20 mouse cellular contexts compared by ENCODE assay signal in genomic region chr5:111699711-111700303, GRCm38 (mm10). TPM values are rescaled to one million over a fixed set of nuclear protein-coding genes. Genes with fewer than 3 reads are reported as not detected.
A peak's percentile ranks its signal among the peaks of the same experiment; 100 is the strongest.
DNase-seq lines count a peak whose midpoint lies in the region; ATAC-seq and TF ChIP-seq lines count a peak whose summit lies in the region.
"Had no signal": no experiment of that assay in that cellular context is flagged by ENCODE, and none has a peak within 500 bp of the region (broad histone marks: within the 10 kb centered on the region; RNA-seq: fewer than 3 reads in every experiment).

No protein-coding gene starts in this region.

- H3K4me1 ChIP-seq in embryonic facial prominence, embryonic 11.5 days (ENCODE audit: control insufficient read depth, insufficient read depth, low read length), result peaks cover 3% of the 10 kb centered on the region; the same call in 1 of the 2 replicates
- H3K4me1 ChIP-seq in embryonic facial prominence, embryonic 10.5 days, result peaks cover 42% of the 10 kb centered on the region
- H3K4me1 ChIP-seq in forebrain, embryonic 13.5 days, result peaks cover 63% of the 10 kb centered on the region
- peaks cover 39% of the 10 kb centered on the region for H3K4me1 ChIP-seq in hindbrain, embryonic 15.5 days (replicated peaks)
- peaks cover 39% of the 10 kb centered on the region for H3K4me1 ChIP-seq in neural tube, embryonic 13.5 days (replicated peaks)
- H3K4me1 ChIP-seq in kidney, adult 2 months (ENCODE audit: control insufficient read depth, insufficient read depth, low read length), result no peaks in the 10 kb centered on the region
- H3K4me1 ChIP-seq: stomach, embryonic 15.5 days had no signal

- no peak overlapping the region for H3K27ac ChIP-seq in embryonic facial prominence, embryonic 11.5 days (replicated peaks; ENCODE audit: low read depth, low read length)
- H3K27ac ChIP-seq in embryonic facial prominence, embryonic 10.5 days (replicated peaks), result no peak overlapping the region
- H3K27ac ChIP-seq in forebrain, embryonic 13.5 days, result peak overlapping the region; percentile 63
- H3K27ac ChIP-seq in hindbrain, embryonic 15.5 days (replicated peaks), result 0 out of 2 replicates have a peak overlapping the region, but pooled peaks have one; percentile 16
- H3K27ac ChIP-seq in neural tube, embryonic 13.5 days (replicated peaks), result 0 out of 2 replicates have a peak overlapping the region, but pooled peaks have one; percentile 38
- H3K27ac ChIP-seq in kidney, adult 2 months (ENCODE audit: insufficient read depth, low read depth, low read length), result no peak overlapping the region
- H3K27ac ChIP-seq: macrophage; stomach, embryonic 15.5 days had no signal

- H3K9me3 ChIP-seq in embryonic facial prominence, embryonic 11.5 days (replicated peaks; ENCODE audit: control insufficient read depth, low read length), result no peaks in the 10 kb centered on the region
- no peaks in the 10 kb centered on the region for H3K9me3 ChIP-seq in embryonic facial prominence, embryonic 10.5 days
- H3K9me3 ChIP-seq in forebrain, embryonic 13.5 days (replicated peaks), result no peaks in the 10 kb centered on the region
- no peaks in the 10 kb centered on the region for H3K9me3 ChIP-seq in hindbrain, embryonic 15.5 days
- H3K9me3 ChIP-seq in neural tube, embryonic 13.5 days, result no peaks in the 10 kb centered on the region
- H3K9me3 ChIP-seq: heart, embryonic 12.5 days; stomach, embryonic 15.5 days had no signal

- no peak overlapping the region for H3K4me3 ChIP-seq in embryonic facial prominence, embryonic 11.5 days (ENCODE audit: low read depth, low read length)
- no peak overlapping the region for H3K4me3 ChIP-seq in embryonic facial prominence, embryonic 10.5 days
- H3K4me3 ChIP-seq in forebrain, embryonic 13.5 days, result no peak overlapping the region
- H3K4me3 ChIP-seq in hindbrain, embryonic 15.5 days, result no peak overlapping the region
- H3K4me3 ChIP-seq in neural tube, embryonic 13.5 days, result no peak overlapping the region
- H3K4me3 ChIP-seq in kidney, adult 2 months (ENCODE audit: insufficient read depth, low read depth, low read length), result no peak overlapping the region
- H3K4me3 ChIP-seq: heart, embryonic 12.5 days; stomach, embryonic 15.5 days had no signal

- peak; percentile 72 for DNase-seq in embryonic facial prominence, embryonic 11.5 days (ENCODE audit: low spot score)
- DNase-seq in embryonic facial prominence, embryonic 10.5 days (ENCODE audit: low spot score), result no peak
- DNase-seq in kidney, adult 2 months, result no peak
- no peak for DNase-seq in urinary bladder, postnatal 36 days (ENCODE audit: low spot score in 2 of 2)
- DNase-seq in testis, postnatal 14 days (ENCODE audit: low spot score), result no peak
- DNase-seq: adrenal gland, postnatal 36 days; cerebellum, postnatal 10 days; heart, postnatal 36 days; kidney, adult 11 months; kidney, postnatal 14 days; liver; lung, adult 18-20 months; thymus, postnatal 14 days had no signal

- ATAC-seq in embryonic facial prominence, embryonic 11.5 days (replicated peaks; ENCODE audit: insufficient number of reproducible peaks, low FRiP score, low TSS enrichment, low read depth), result no peak
- peak; percentile 67 for ATAC-seq in forebrain, embryonic 13.5 days
- no peak for ATAC-seq in hindbrain, embryonic 15.5 days (ENCODE audit: low FRiP score, low read depth)
- peak; percentile 45; the same call in 1 of the 2 replicates for ATAC-seq in neural tube, embryonic 13.5 days (ENCODE audit: low read depth)

- H3K4me2 ChIP-seq in embryonic facial prominence, embryonic 11.5 days (ENCODE audit: low read depth, low read length), result no peak overlapping the region
- no peak overlapping the region; the same call in 1 of the 2 replicates for H3K4me2 ChIP-seq in forebrain, embryonic 13.5 days
- no peak overlapping the region for H3K4me2 ChIP-seq in hindbrain, embryonic 15.5 days
- H3K4me2 ChIP-seq in neural tube, embryonic 13.5 days, result no peak overlapping the region
- H3K4me2 ChIP-seq: heart, embryonic 12.5 days; stomach, embryonic 15.5 days had no signal

- no peak overlapping the region for H3K9ac ChIP-seq in embryonic facial prominence, embryonic 11.5 days (replicated peaks; ENCODE audit: low read length)
- H3K9ac ChIP-seq in forebrain, embryonic 13.5 days, result no peak overlapping the region
- no peak overlapping the region for H3K9ac ChIP-seq in hindbrain, embryonic 15.5 days
- no peak overlapping the region for H3K9ac ChIP-seq in neural tube, embryonic 13.5 days
- H3K9ac ChIP-seq: heart, embryonic 12.5 days; stomach, embryonic 15.5 days had no signal

- no peaks in the 10 kb centered on the region for H3K27me3 ChIP-seq in embryonic facial prominence, embryonic 11.5 days (ENCODE audit: control insufficient read depth, insufficient read depth, low read length)
- peaks cover 13% of the 10 kb centered on the region; the same call in 1 of the 2 replicates for H3K27me3 ChIP-seq in embryonic facial prominence, embryonic 10.5 days (replicated peaks; ENCODE audit: low read depth, poor library complexity, severe bottlenecking)
- no peaks in the 10 kb centered on the region for H3K27me3 ChIP-seq in forebrain, embryonic 13.5 days
- no peaks in the 10 kb centered on the region for H3K27me3 ChIP-seq in hindbrain, embryonic 15.5 days
- H3K27me3 ChIP-seq in neural tube, embryonic 13.5 days, result peaks cover 8% of the 10 kb centered on the region; the same call in 1 of the 2 replicates
- H3K27me3 ChIP-seq in kidney, adult 2 months (replicated peaks; ENCODE audit: control insufficient read depth, insufficient read depth, low read length), result no peaks in the 10 kb centered on the region
- H3K27me3 ChIP-seq: stomach, embryonic 15.5 days had no signal

- 60% methylated on average over 23 of the region's 23 CpGs for WGBS in embryonic facial prominence, embryonic 11.5 days
- 71% methylated on average over 23 of the region's 23 CpGs for WGBS in embryonic facial prominence, embryonic 10.5 days
- WGBS in forebrain, embryonic 13.5 days, result 25% methylated on average over 23 of the region's 23 CpGs
- WGBS in hindbrain, embryonic 15.5 days, result 33% methylated on average over 23 of the region's 23 CpGs
- WGBS in neural tube, embryonic 13.5 days, result 34% methylated on average over 23 of the region's 23 CpGs
- 84% methylated on average over 23 of the region's 23 CpGs for WGBS in kidney, adult 2 months

- TF ChIP-seq POLR2A in kidney, adult 2 months (IDR thresholded peaks at IDR 0.05; ENCODE audit: low read depth, low read length), result no peak

- TF ChIP-seq CTCF in kidney, adult 2 months (conservative IDR thresholded peaks at IDR 0.05; ENCODE audit: insufficient read depth, insufficient read length, low read depth, low read length), result no peak

- no peaks in the 10 kb centered on the region for H3K36me3 ChIP-seq in embryonic facial prominence, embryonic 11.5 days (replicated peaks; ENCODE audit: control insufficient read depth, insufficient read depth, low read depth, low read length)
- H3K36me3 ChIP-seq in embryonic facial prominence, embryonic 10.5 days (replicated peaks), result no peaks in the 10 kb centered on the region
- H3K36me3 ChIP-seq in forebrain, embryonic 13.5 days (ENCODE audit: poor library complexity, severe bottlenecking), result no peaks in the 10 kb centered on the region
- H3K36me3 ChIP-seq in hindbrain, embryonic 15.5 days, result no peaks in the 10 kb centered on the region
- H3K36me3 ChIP-seq in neural tube, embryonic 13.5 days, result no peaks in the 10 kb centered on the region
- H3K36me3 ChIP-seq in kidney, adult 2 months (ENCODE audit: control insufficient read depth, insufficient read depth, low read length), result no peaks in the 10 kb centered on the region
- H3K36me3 ChIP-seq: heart, embryonic 12.5 days; stomach, embryonic 15.5 days had no signal

RNA-seq across cellular contexts. Expression of gene Gm26897, which starts 33.9 kb away (rescaled TPM):
- not detected in 2 replicates for polyA plus RNA-seq in embryonic facial prominence, embryonic 11.5 days (2014; fragmentation: Nextera tagmentation; extraction: Ambion mirVana)
- not detected in 2 replicates for polyA plus RNA-seq in embryonic facial prominence, embryonic 10.5 days (2016; fragmentation: Nextera tagmentation; extraction: Ambion mirVana)
- polyA plus RNA-seq in forebrain, embryonic 13.5 days (2015; fragmentation: Nextera tagmentation; extraction: Ambion mirVana), result not detected in 2 replicates
- not detected in 2 replicates for polyA plus RNA-seq in hindbrain, embryonic 15.5 days (2015; fragmentation: Nextera tagmentation; extraction: Ambion mirVana)
- not detected in 2 replicates for polyA plus RNA-seq in neural tube, embryonic 13.5 days (2015; fragmentation: Nextera tagmentation; extraction: Ambion mirVana)
- polyA plus RNA-seq in kidney, adult 2 months (2012; rRNA removed), result not detected in 2 replicates
- polyA plus RNA-seq: heart, embryonic 12.5 days; macrophage; small intestine, adult 2 months; stomach, embryonic 15.5 days had no signal

Comparison
In these comparisons a context has a peak if more than half of its experiments do, and no peak if none do; other contexts are left out.
1. ATAC-seq: peak in forebrain, embryonic 13.5 days (single experiment) and neural tube, embryonic 13.5 days (single experiment); none in embryonic facial prominence, embryonic 11.5 days (single experiment) and hindbrain, embryonic 15.5 days (single experiment).
2. H3K27ac ChIP-seq: peak in forebrain, embryonic 13.5 days (single experiment), hindbrain, embryonic 15.5 days (single experiment) and neural tube, embryonic 13.5 days (single experiment); none in embryonic facial prominence, embryonic 11.5 days (single experiment), embryonic facial prominence, embryonic 10.5 days (single experiment) and kidney, adult 2 months (single experiment).